Mouse (Mus musculus): ENCODE data around the gene Gsto2.

- no peak for TF ChIP-seq CTCF (IDR thresholded peaks at IDR 0.05; ENCODE audit: control insufficient read depth, insufficient read depth, insufficient replicate concordance, low read depth, low read length)
- no peak for TF ChIP-seq POLR2A (IDR thresholded peaks at IDR 0.05; ENCODE audit: control insufficient read depth, low read depth, low read length)
These were observed 4.2 kb downstream of the Gsto2 start for GRCm38 (mm10) chr19:47869516-47869915.
